Mouse (Mus musculus) natural killer cell, adult 2 months (primary cell): ENCODE data around the gene Ly6g6f.
A peak's percentile ranks its signal among the peaks of the same experiment; 100 is the strongest.

Experiments
- DNase-seq, 2 experiments: peaks; one replicate each; pipeline ENCODE4 v3.0.0; 2022; ENCODE audit warnings: low spot score in 2 of 2

Ly6g6f gene

DNA sequence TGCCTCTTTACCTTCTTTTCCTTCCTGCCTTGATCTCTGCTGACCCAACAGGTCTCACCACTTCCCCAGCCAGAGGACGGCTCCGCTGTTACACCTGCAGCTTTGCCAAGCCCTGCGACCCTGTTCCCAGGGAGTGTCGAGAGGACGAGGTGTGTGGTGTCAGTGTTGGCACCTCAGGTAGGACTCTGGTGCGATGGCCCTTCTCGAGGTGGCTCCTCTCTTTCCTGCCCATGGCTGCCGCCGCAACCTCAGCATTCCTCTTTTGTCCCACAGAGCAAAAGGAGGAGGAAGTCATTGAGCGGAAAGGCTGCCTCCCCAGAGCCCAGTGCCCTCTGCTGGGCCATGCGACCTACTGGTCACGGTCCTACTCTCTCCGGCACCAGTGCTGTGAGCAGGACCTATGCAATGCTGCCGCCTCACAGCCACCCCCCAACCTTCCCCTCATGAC lies 7.6 kb downstream of the Ly6g6f start, which contains the start of gene Ly6g6d:
Gene Ly6g6d (minus strand): TSS at position 280 of the 448 bp plus-strand sequence.
- DNase-seq = no peak

DNA sequence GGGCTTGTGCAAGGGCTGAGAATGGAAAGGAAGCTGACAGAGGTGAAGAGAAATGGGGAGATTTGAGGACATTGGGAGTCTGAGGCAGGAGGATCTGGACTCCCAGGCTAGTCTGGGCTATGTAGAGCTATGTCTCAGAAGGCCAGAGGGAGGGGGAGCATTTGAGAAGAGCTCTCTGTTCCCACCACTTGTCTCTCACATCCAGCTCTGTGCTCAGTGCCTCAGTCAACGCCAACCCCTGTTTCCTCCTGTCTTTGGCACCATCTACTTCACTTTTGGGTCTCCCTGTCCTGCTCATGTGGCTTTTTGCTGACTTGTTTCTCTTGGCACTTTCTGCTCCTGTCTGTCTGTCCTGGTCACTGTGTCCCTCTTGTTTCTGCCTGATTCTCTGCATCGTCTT lies 8.1 kb downstream of the Ly6g6f start:
- DNase-seq = no peak

DNA sequence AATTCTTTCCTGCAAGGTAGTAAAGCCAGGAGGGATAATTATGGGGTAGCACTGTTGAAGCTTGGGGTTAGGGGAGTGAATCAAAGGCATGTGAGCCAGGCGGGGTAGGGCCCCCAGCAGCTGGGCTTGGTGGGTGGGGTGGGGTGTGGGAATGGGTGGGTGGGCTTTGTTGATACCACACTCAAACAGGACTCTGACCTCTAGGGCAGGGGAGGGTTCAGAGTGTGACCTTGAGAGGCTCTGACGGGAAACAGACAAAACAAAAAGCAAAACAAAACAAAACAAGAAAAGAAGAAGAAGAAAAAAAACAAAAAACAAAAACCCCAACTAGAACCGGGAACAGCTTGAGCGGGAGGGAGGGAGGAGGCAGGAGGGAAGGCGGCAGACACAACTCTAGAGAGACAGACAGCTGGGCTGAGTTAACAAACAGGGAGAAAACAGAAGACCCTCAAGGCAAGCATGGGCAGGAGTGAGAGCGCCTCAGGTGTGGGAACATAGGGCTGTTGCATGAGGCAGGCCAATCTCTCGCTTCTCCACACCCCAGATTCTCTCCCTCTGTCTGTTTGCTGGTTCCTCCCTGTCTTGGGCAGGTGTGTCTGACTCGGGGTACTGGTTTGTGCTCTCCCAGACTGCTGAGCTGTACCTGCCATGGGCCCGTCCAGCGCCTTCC lies 8.8 kb downstream of the Ly6g6f start, which contains the start of gene Ly6g6e:
Gene Ly6g6e (plus strand): TSS at position 396 of the 670 bp plus-strand sequence.
- no peak for DNase-seq

DNA sequence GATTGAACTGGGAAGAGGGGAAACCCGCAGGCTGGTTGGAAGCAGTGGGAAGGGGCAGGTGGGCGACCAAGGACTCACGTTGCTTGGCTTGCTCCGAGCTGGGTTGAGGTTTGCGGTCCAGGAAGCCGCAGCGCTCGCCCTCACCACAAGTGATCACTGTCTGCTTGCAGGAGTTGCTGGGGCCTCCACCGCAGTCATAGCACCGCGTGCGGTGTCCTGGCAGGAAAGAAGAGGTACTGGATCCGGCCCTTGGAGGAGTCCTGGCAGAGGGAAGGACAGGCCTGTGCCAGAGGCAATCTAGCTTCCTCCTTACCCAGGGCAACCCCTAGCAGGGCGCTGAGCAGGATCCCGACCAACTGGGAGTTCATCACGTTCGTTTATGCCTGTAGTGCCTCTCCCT lies 11.3 kb downstream of the Ly6g6f start:
- DNase-seq = no peak

DNA sequence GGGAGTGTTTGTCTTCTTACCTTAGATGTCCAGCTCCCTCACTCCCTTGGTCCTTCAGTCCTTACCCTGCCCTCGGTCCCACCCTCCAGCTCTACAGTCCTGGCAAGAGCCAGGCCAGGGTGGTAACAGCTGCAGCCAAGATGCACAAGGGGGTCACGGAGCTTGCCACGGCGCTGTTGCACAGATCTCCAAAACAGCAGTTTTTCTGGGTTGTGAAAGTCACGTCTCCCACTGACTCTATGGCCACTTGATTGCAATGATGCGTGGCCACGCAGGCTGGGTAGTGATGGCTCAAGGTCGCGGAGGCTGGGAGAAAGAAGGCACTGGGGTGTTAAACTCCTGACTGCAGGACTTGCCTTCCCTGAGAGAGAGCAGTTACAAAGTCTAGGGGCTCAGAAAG lies 14.0 kb downstream of the Ly6g6f start:
- no peak for DNase-seq

DNA sequence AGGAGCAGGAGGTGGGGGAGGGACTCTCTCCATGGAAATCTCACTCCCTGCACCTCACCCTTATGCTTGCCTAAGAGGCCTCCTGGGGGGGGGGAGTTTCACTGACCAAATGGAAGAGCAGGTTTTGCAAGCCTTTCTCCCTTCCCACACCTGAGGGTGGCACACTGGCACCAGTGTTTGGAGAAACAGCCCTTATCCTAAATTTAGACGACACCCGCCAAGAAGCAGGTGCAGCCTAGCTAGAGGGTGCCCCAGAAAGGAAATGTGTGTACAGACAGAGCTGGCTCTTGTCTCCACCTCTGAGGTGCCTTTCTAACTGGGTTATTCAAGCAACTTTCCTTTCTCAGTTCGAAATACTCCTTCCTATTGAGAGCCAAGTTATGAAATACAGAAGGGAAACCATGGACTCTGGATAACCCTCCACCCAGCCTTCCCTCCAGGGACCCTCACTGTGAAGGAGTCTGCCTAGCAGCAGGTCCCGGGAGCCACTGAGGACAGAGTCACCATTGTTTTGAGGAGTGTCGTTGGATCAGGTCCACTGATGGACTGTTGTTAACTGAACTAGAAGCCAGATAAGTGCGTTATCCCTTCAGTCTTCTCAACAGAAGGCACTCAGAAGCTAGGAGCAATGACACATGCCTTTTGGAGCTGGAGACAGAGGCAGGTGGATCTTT lies 14.7 kb downstream of the Ly6g6f start:
- DNase-seq = no peak

DNA sequence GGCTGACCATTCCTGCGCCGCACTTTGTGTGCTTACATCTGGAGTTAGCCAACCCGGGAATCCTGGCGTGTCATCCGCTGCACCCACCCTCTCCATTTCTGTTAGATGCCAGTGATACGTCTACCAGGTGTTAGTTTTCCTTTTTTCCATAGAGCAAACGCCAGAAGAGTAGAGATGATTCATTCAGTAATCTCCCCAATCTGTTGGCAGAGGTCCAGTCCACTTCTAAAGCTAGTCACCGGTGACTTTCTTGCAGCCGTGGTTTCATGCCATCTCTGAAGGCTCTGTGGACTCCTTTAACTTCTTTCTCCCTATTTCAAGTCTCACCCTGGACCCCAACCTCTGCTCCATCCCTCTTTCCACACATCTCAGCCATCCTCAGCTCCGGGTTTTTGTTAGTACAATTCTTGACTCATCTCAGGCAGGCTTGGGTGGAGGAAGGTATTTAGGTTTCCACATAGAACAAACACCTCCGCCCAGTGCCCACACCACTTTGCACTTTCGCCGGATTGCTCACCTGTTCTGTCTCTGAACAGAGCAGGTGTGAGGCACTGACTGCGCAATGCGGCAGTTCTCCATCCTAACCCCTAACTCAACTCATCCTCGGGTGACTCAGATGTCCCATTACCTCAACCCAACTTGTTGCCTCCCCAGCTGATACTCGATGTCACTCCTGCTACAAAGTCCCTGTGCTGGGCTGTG lies 17.0 kb downstream of the Ly6g6f start:
- DNase-seq = no peak

DNA sequence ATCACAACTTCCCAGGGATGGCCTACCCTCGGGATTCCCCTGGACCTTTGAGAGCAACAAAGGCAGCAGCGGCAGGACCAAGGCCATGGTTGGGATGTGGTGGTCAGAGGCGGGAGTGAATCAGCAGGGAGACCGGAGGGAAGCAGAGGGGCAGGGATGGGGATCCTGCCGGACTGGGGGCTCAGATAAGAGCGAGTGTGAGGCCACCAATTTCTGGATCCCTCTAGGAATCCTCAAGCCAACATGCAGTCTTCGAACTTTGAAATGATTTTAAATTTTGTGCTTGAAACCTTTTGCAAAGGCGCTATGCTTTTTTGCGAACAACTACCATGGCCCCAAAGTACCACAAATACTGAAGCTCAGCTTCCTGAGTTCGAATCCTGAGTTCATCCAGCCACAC lies 19.3 kb downstream of the Ly6g6f start, which contains the start of gene Mpig6b:
Gene Mpig6b (minus strand): TSS at position 101 of the 400 bp plus-strand sequence.
- DNase-seq = no peak

DNA sequence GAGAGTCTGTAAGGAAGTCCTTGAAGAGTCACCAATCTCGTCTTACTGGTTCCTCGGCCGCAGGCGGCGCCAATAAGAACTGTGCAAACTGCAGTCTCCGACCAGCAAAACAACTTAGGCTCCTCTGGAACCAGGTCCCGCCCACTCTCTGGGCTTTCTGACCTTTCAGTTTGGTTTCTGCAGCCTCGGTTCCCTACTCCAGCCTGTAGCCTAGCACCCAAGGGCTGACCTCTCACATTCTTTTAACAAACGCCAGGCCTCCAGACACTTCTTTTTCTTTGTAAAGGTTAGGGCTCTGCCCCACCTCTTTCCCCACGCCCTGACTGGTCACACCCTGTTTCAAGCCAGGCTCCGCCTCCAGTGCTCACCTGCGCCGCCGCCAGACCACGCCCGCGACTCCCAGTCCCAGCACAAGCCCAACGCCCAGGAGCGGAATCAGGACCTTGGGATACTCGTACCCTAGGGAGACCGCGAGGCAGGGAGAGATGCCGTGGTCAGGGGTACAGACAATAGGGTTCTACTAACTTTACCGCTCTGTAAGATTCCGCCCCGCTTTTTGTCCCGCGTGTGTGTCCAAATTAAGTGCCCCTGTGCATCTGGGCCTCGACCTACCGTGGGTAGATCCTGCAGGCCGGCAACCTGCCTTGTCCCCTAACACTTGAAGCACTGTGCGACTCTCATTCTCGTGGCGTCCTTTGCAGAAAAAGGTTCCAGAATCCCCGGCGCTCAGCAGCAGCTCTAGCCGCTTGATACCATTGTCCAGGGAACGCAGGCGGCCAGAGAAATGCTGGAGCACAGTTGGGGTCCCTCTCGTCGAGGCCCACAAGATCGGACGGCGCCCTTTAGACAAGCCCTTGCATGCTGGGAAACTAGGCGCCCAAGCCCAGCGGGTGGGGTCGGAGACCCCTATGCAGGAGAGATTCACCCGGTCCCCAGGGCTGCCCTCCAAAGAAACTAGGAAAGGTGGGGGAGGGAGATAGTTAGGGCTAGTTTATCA lies 20.2 kb downstream of the Ly6g6f start, which contains the start of gene Ly6g6c:
Gene Ly6g6c (plus strand): TSS at position 438 of the 997 bp plus-strand sequence.
- DNase-seq = no peak

DNA sequence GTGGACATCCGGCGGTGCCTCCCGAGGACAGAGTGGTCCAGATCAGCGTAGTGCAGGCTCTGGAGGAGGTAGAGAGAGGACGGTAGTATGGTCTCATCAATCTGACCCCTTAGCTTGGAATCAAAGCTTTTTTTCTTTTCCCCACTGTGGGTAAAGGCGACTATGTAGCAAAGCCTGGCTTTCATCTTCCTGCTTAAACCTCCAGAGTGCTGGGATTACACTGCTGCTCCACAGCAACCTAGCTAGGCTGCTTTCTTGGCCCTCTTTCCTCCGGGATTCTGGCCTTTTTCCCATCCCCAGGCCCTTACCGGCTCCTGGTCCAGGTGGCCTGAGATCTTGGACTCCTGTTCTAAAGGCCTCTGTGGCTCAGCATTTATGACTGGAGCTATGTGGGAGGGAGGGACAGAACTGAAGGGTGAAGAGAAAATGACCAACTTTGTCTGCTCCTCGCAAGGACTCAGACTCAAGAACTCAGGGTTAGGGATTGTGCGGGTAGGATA lies 21.0 kb downstream of the Ly6g6f start:
- DNase-seq = no peak

DNA sequence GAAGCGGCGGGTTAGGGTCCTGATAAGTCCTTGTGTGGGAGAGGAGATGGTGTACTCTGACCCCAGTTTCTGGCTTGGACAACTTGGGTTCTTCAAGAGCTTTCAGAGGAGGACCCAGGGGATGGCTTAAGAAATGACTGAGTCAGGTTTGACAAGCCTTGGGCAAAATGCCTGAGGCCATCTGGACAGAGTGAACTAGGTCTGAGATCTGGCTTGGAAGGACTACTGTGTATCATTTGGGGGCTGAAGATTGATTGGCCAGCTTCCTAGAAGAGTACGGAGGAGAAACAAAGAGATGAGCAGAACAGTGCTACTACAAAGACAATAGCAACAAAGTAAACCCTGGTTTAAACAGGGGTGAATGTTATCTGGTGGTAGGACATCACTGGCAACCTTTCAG lies 21.9 kb downstream of the Ly6g6f start:
- DNase-seq = no peak

DNA sequence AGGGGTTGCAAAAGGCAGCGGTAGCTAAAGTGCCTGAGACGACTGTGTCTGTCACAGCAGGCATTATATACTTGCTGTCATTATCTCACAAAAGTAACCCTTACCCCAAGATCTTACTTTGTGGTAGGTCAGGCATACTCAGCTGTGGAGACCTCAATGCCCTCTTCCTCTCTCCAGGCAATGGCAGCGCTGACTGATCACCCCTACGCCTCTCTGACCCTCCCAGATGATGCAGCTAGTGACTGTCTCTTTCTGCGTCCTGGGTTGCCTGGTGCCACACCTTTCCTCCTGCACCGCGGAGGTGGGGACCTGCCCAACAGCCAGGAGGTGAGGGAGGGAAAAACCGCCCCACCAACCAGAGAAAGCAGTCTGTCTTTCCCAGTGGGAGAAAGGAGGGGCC lies 24.1 kb downstream of the Ly6g6f start:
- no peak for DNase-seq

DNA sequence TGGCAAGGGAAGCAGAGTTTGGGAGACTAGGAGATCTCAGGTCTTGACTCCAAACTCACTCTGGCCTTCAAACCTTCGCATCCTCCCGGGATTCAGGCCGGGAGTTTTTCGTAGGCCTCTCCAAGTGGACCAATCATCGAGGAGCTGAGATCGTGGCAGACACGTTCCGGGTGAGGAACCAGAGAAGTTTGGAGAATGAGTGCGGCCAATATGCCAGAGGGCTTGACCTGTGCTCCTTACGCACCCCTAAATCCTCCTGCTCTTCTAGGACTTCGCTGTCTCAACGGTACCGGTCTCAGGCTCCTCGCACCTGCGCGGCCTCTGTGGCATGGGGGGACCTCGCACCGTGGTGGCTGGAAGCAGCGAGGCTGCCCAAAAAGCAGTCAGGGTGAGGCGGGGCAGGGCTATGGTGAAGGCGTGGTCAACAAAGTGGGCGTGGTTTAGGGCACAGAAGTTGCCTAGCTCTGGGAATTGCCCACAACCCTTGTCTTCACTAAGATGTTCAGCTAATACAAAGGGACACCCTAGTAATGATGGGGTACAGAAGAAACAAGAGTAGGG lies 24.6 kb downstream of the Ly6g6f start:
- DNase-seq = no peak

DNA sequence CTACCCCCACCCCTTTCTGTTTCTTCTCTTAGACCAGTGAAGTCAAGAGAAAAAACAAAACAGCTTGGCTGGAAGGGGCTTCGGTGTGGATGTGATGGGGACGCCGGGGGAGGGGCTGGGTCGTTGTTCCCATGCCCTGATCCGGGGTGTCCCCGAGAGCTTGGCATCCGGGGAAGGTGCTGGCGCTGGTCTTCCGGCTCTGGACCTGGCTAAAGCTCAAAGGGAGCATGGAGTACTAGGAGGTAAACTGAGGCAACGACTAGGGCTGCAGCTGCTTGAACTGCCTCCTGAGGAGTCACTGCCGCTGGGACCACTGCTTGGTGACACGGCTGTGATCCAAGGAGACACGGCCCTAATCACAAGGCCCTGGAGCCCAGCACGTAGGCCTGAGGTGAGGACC lies 25.3 kb downstream of the Ly6g6f start:
- no peak for DNase-seq

DNA sequence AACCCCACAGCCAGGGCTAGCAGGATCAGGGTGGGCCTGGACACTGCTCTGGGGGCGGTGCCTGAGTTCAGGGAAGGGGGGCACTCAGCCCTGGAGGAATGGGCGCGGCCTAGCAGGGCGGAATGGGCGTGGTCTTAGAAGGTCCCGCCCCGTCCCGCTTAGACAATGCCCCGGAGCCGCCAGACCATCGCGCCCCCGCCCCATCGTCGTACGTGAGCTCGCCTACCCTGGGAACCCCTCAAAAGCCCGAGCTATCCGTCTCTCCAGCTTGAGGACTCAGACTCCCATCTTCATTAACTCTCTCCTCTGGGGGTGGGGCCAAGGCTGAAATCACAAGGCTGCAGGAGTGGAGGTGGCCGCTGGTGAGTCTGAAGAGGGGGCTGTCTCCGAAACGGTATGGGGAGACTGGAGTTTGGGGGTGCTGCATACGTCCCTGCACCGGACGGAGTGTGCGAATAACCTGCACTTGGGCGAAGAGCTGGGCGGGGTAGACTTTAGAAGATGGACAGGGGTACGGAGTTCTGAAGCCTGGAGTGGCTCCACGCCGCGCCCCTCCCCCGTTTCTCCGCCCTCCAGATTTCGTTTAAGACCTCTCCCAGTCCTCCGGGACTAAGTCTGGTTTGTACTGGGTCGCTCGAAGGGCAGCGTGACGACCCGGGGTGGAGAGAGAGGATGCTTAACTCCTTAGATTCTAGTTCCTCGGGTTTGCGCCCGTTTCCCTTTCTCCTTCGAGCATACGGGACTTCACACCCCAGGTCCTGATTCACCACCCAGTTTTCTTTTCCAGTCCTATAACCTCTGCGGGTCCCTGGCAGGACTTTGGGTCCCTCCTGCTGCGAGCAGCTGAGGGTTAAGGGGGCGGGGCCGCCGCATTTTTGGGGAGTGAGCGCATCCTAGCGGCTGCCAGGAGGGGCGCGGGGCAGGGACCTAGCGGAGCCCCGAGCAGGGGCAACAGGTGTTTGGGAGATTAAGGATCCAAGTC lies 26.2 kb downstream of the Ly6g6f start, which contains the start of gene Ddah2:
Gene Ddah2 (plus strand): TSS at position 125 of the 982 bp plus-strand sequence.
- peak; percentile 72 to 86 for DNase-seq

DNA sequence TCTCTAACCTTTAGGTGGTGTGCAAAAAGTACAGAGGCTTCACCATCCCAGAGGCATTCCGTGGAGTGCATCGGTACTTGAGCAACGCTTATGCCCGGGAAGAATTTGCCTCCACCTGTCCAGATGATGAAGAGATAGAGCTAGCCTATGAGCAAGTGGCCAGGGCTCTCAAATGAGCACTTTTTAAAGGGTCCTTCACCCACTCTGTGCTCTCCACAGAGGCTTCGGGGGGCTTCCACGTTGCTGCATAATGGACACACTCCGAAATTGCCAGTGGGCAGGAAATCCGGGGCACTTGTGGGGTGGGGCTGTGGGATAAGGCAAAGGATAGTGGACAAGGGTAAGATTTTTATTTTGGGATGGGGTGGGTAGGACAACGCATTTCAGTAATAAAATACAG lies 27.1 kb downstream of the Ly6g6f start:
- no peak for DNase-seq

DNA sequence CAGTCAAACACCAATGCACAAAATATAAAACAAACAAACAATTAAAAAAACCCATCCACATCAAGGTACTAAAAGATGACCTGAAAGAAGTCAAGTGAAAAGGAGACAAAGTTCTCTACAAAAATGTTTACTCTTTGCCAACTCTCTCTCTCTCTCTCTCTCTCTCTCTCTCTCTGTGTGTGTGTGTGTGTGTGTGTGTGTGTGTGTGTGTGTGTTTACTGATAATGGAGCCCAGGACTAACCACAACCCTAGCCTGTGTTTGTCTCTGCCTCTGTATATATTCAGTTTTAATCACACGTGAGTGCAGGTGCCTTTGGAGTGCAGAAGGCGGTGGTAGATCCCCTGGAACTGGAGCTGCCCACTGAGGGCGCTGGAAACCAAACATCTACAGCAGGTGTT lies 28.3 kb downstream of the Ly6g6f start:
- no peak for DNase-seq

DNA sequence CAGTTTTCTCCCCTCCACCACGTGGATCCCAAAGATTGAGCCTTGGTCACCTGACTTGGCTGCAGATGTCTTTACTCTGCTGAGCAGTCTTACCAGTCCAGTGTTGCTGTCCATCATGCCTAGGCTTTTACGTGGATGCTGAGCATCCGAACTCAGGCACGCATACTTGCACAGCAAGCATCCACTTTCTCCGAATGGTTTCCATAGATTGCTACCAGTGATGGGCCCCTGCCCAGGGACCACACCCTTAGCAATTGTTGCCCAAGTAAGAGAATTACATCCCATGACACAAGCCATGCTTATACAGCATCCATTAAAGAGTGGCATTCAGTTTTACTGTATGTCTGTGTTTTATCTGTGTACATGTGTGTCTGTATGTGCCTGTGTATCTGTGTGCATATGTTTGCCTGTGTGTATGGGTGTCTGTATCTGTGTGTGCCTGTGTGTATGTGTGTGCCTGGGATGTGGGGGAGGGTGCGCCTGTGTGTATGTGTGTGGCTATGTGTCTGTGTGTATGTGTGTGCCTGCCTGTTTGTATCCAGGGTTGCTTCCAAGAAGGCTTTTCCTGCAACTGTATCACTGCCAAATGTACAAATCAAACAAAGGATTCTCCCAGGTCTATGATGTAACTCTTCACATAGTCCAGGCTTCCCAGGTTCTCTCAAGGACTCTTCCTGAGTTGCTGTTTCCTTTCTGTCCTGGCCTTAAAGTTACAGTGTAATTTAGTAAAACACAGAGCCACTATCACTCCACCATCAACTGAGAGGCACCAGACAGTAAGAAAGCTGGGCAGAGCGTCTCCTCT lies 29.5 kb downstream of the Ly6g6f start:
- no peak for DNase-seq
